Mouse (Mus musculus): ENCODE measurements around the gene Tbc1d25. TPM values are rescaled to one million over a fixed set of nuclear protein-coding genes. Genes with fewer than 3 reads are reported as not detected.
A peak's percentile ranks its signal among the peaks of the same experiment; 100 is the strongest.

Gene Tbc1d25
- polyA plus RNA-seq, 1 experiment from 2014 or later: 11.9 TPM

GRCm38 (mm10) chrX:8205551-8205950 lies 29.6 kb upstream of the Tbc1d25 start:
- Histone ChIP-seq H3K4me3 (peak overlapping the region; percentile 61), H3K36me3 (no peaks in the 10 kb centered on the region), H3K27me3 (ENCODE audit: insufficient read depth, poor library complexity, severe bottlenecking) (no peaks in the 10 kb centered on the region), H3K9me3 (no peaks in the 10 kb centered on the region), H3K4me1 (no peaks in the 10 kb centered on the region), H3K27ac (no peak overlapping the region)
- 31% methylated on average over 7 of the region's 7 CpGs for WGBS
- no peak for DNase-seq (ENCODE audit: low spot score)

DNA sequence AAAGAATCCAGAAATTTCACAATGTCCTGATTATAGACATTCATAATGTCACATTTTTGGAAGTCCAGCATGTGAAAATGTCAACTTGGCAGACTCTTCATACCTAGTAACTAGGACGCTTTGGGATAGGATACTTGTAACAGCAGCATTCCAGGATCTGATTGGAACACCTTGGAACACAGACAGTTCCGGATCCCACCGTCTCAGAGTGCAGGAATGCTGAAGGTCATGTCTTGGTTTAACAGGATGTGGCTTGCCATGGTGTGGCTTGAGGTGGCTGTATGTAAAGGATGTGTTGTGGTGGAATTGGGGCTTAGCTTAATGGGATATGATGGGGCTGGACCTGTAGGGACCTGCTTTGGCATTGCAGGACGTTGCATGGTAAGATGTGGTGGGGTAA lies 29.1 kb upstream of the Tbc1d25 start:
- H3K36me3 ChIP-seq: no peaks in the 10 kb centered on the region
- no peaks in the 10 kb centered on the region for H3K4me1 ChIP-seq
- no peak overlapping the region for H3K27ac ChIP-seq
- no peak overlapping the region for H3K4me3 ChIP-seq
- DNase-seq (ENCODE audit: low spot score): no peak
- 64% methylated on average over 4 of the region's 4 CpGs for WGBS
- no peaks in the 10 kb centered on the region for H3K9me3 ChIP-seq
- H3K27me3 ChIP-seq (ENCODE audit: insufficient read depth, poor library complexity, severe bottlenecking): no peaks in the 10 kb centered on the region

DNA sequence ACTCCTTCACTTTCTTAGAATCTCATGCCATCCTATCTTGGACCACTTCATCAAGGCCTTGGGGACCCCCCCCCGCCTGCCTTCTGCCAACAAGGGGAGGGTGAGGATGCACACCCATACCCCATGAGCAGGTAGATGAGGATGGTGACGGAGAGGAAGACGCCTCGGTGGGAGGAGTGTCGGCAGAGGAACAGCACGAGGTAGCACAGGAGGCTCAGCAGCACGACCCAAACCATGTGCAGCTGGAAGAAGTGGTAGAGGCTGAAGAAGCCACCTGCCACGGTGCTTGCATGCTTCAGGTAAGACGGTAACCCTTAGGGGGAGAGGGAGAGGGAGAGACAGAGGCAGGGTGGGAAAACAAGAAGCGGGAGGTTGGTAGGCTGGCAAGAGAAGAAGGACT lies 28.1 kb upstream of the Tbc1d25 start:
- Histone ChIP-seq H3K4me3 (no peak overlapping the region), H3K4me1 (no peaks in the 10 kb centered on the region), H3K36me3 (no peaks in the 10 kb centered on the region), H3K27ac (no peak overlapping the region), H3K27me3 (ENCODE audit: insufficient read depth, poor library complexity, severe bottlenecking) (no peaks in the 10 kb centered on the region), H3K9me3 (no peaks in the 10 kb centered on the region)
- WGBS: 77% methylated on average over 10 of the region's 10 CpGs
- DNase-seq (ENCODE audit: low spot score): no peak

- no peaks in the 10 kb centered on the region for H3K36me3 ChIP-seq
- no peak overlapping the region for H3K27ac ChIP-seq
- H3K4me3 ChIP-seq: no peak overlapping the region
- H3K27me3 ChIP-seq (ENCODE audit: insufficient read depth, poor library complexity, severe bottlenecking): no peaks in the 10 kb centered on the region
- no peak for DNase-seq (ENCODE audit: low spot score)
- H3K9me3 ChIP-seq: no peaks in the 10 kb centered on the region
- 79% methylated on average over 14 of the region's 14 CpGs for WGBS
- no peaks in the 10 kb centered on the region for H3K4me1 ChIP-seq
These were observed 27.1 kb upstream of the Tbc1d25 start for GRCm38 (mm10) chrX:8203105-8203504.

GRCm38 (mm10) chrX:8193419-8193723 lies 17.4 kb upstream of the Tbc1d25 start, which contains the start of gene Ebp:
Gene Ebp, minus strand, starts transcription at chrX:8193512.
- Histone ChIP-seq H3K27ac (peak within 1 kb of the TSS; percentile 87), H3K4me1 (no peaks in the 10 kb centered on the region), H3K27me3 (ENCODE audit: insufficient read depth, poor library complexity, severe bottlenecking) (no peaks in the 10 kb centered on the region), H3K4me3 (peak within 1 kb of the TSS; percentile 66), H3K36me3 (no peaks in the 10 kb centered on the region), H3K9me3 (no peaks in the 10 kb centered on the region)
- DNase-seq (ENCODE audit: low spot score): no peak
- 18% methylated on average over 10 of the region's 10 CpGs for WGBS

- peak overlapping the region; percentile 66 for H3K4me3 ChIP-seq
- peak overlapping the region; percentile 87 for H3K27ac ChIP-seq
- DNase-seq (ENCODE audit: low spot score): peak; percentile 94
- 10% methylated on average over 38 of the region's 38 CpGs for WGBS
- no peaks in the 10 kb centered on the region for H3K4me1 ChIP-seq
- no peaks in the 10 kb centered on the region for H3K27me3 ChIP-seq (ENCODE audit: insufficient read depth, poor library complexity, severe bottlenecking)
- H3K36me3 ChIP-seq: no peaks in the 10 kb centered on the region
- no peaks in the 10 kb centered on the region for H3K9me3 ChIP-seq
These were observed 16.8 kb upstream of the Tbc1d25 start for GRCm38 (mm10) chrX:8192640-8193418.

GRCm38 (mm10) chrX:8192126-8192639 lies 16.2 kb upstream of the Tbc1d25 start:
- WGBS: 17% methylated on average over 13 of the region's 13 CpGs

DNA sequence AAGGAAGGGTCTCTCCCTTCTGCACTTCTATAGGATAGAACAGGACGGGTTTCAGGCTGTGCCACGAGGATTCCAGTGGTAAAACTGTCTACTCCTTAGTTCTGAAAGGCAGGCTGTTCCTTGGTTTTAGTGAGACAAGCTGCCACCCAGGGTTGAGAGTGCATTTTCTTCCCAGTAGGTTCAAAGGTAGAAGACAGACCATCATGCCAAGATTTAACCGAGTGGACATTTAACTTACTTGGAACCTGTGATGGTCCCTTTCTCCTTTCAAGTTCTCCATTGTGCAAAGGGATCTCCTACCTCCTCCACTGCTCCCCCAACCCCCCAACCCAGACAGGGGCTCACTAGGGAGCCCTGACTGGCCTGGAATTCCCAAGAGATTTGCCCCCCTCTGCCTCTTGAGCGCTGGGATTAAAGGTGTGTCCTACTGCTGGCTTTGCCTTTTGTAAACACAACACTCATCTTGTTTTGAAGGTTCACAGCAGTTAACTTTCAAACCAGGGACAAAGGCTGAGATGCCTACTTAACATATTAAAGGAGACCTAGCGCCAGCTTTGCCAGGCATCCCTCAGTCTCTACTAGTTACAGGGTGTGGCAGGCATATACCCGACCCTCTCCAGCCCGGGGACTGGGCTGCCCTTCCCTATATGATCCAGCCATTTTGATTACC lies 7.0 kb upstream of the Tbc1d25 start:
- 20% methylated on average over 7 of the region's 7 CpGs for WGBS
- H3K4me3 ChIP-seq: no peak overlapping the region
- no peaks in the 10 kb centered on the region for H3K27me3 ChIP-seq (ENCODE audit: insufficient read depth, poor library complexity, severe bottlenecking)
- no peak overlapping the region for H3K27ac ChIP-seq
- H3K36me3 ChIP-seq: peaks cover 7% of the 10 kb centered on the region; the same call in 1 of the 2 replicates
- no peaks in the 10 kb centered on the region for H3K9me3 ChIP-seq
- DNase-seq (ENCODE audit: low spot score): no peak
- no peaks in the 10 kb centered on the region for H3K4me1 ChIP-seq

More at GRCm38 (mm10) chrX:8192126-8192639, 16.2 kb upstream of the Tbc1d25 start:
- H3K36me3 ChIP-seq: no peaks in the 10 kb centered on the region
- no peaks in the 10 kb centered on the region for H3K27me3 ChIP-seq (ENCODE audit: insufficient read depth, poor library complexity, severe bottlenecking)
- peak overlapping the region; percentile 66 for H3K4me3 ChIP-seq
- H3K27ac ChIP-seq: peak overlapping the region; percentile 87
- H3K4me1 ChIP-seq: no peaks in the 10 kb centered on the region
- no peak for DNase-seq (ENCODE audit: low spot score)
- H3K9me3 ChIP-seq: no peaks in the 10 kb centered on the region

GRCm38 (mm10) chrX:8179646-8180045 lies 3.7 kb upstream of the Tbc1d25 start:
- Histone ChIP-seq H3K27me3 (ENCODE audit: insufficient read depth, poor library complexity, severe bottlenecking) (no peaks in the 10 kb centered on the region), H3K9me3 (no peaks in the 10 kb centered on the region), H3K4me1 (no peaks in the 10 kb centered on the region), H3K27ac (no peak overlapping the region), H3K36me3 (no peaks in the 10 kb centered on the region), H3K4me3 (no peak overlapping the region)
- WGBS: 76% methylated on average over 5 of the region's 5 CpGs
- DNase-seq (ENCODE audit: low spot score): no peak

DNA sequence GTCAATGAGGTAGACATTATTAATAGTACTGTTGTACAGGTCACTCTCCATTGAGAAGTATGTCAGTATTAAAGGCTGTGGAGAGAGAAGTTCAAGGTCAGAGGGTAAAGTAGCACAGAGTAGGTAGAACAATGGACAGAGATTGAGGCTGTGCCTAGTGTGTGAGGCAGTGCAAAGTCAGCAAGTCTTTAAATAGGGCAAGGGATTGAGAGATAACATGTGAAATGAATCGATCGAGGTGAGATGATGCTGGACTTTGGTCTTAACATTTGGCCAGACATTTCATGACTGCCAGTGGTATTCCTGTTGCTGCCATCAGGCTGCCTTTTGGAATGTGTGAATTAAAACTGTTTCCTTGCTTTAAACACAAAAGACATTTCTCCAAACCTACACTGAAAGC lies 2.9 kb upstream of the Tbc1d25 start:
- H3K36me3 ChIP-seq: no peaks in the 10 kb centered on the region
- no peaks in the 10 kb centered on the region for H3K4me1 ChIP-seq
- WGBS: 91% methylated on average over 2 of the region's 2 CpGs
- no peak overlapping the region for H3K27ac ChIP-seq
- no peak overlapping the region for H3K4me3 ChIP-seq
- no peaks in the 10 kb centered on the region for H3K9me3 ChIP-seq
- no peaks in the 10 kb centered on the region for H3K27me3 ChIP-seq (ENCODE audit: insufficient read depth, poor library complexity, severe bottlenecking)
- no peak for DNase-seq (ENCODE audit: low spot score)

DNA sequence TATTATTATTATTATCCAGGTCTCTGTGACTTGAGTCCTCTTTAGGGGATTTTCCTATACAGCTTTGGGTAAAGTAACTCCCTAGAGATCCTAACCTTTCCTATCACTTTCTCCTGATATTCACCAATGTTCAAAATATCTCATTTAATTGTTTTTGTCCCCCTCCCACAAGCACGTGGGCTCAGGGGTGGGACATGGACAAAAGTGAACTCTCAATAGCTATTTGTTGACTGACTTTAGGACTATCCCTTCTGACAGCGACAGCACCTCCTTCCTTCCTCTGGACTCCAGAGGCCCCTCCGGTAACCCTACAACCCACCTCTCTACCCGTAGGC lies 845 bp downstream of the Tbc1d25 start:
- Histone ChIP-seq H3K4me1 (no peaks in the 10 kb centered on the region), H3K4me3 (peak overlapping the region; percentile 69), H3K9me3 (no peaks in the 10 kb centered on the region), H3K27me3 (ENCODE audit: insufficient read depth, poor library complexity, severe bottlenecking) (no peaks in the 10 kb centered on the region), H3K27ac (peak overlapping the region; percentile 83), H3K36me3 (peaks cover 6% of the 10 kb centered on the region; the same call in 1 of the 2 replicates)
- WGBS: 12% methylated on average over 4 of the region's 4 CpGs
- DNase-seq (ENCODE audit: low spot score): no peak

DNA sequence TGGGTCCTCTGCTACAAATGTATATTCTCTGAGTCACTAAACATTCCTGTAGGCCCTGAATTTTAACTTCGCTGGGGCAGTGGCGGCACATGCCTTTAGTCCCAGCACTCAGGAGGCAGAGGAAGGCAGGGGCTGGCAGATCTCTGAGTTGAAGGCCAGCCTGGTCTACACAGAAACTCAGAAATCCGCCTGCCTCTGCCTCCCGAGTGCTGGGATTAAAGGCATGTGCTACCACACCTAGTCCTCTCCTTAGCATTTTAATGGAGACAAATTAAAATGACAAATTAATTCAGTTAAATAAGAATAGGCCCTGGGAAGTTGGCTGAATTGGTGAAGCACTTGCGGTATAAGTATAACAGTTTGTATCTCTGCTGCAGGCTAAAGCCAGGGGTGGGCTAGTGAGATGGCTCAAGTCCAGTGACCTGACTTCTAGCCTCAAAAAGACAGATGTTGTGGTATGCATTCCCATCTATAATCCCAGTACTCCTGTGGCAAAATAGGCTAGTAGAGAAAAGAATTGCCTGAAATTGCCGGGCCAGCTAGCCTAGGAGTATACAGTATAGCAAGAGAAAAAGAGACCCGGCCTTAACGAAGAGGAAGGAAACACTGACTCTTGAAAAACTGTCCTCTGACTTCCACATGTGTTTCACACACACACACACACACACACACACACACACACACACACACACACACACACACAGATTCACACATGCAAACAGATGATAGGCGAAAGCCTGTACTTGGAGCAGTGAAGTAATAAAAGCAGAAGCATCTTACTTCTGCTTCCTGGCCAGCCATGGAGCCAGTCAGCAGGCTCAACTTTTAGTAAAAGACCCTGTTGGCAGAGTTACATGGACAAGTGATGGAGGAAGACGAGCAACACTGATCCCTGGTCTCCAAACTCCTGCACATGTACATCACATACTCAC lies 8.0 kb downstream of the Tbc1d25 start:
- WGBS: 87% methylated on average over 10 of the region's 10 CpGs
- no peaks in the 10 kb centered on the region for H3K27me3 ChIP-seq (ENCODE audit: insufficient read depth, poor library complexity, severe bottlenecking)
- H3K36me3 ChIP-seq: peaks cover 10% of the 10 kb centered on the region
- H3K9me3 ChIP-seq: no peaks in the 10 kb centered on the region
- no peak overlapping the region for H3K27ac ChIP-seq
- no peaks in the 10 kb centered on the region for H3K4me1 ChIP-seq
- DNase-seq (ENCODE audit: low spot score): no peak
- H3K4me3 ChIP-seq: no peak overlapping the region

DNA sequence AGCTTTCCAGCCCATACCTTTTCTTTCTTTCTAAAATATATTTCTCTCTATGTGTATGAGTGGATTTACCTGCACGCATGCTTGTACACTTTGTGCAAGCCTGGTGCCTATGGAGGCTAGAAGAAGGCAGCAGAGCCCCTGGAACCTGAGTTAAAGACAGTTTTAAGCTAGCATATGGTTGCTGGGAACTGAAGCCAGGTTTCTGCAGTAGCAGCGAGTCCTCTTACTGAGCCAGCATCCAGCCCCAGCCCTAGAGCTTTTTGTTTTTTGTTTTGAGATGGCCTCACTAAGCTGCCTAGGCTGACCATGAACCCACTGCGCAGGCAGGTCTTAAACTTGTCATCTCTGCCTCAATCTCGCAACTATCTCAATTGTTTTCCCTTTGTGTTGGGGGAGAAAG lies 11.5 kb downstream of the Tbc1d25 start:
- no peak for DNase-seq (ENCODE audit: low spot score)
- Histone ChIP-seq H3K36me3 (peaks cover 5% of the 10 kb centered on the region; the same call in 1 of the 2 replicates), H3K9me3 (no peaks in the 10 kb centered on the region), H3K4me3 (no peak overlapping the region), H3K27me3 (ENCODE audit: insufficient read depth, poor library complexity, severe bottlenecking) (no peaks in the 10 kb centered on the region), H3K27ac (no peak overlapping the region), H3K4me1 (no peaks in the 10 kb centered on the region)
- 85% methylated on average over 4 of the region's 4 CpGs for WGBS

All from heart, embryonic 10.5 days (tissue).